Mouse (Mus musculus) liver, embryonic 16.5 days (tissue): ENCODE measurements around the gene Slc22a14. TPM values are rescaled to one million over a fixed set of nuclear protein-coding genes. Genes with fewer than 3 reads are reported as not detected.

Experiments used
- ATAC-seq: fragments of 200-750 bp; cut with Nextera tagmentation; 2 replicates; pipeline ENCODE4 v1.8.0; 2017; ENCODE audit warnings: low read depth, mild to moderate bottlenecking, moderate number of reproducible peaks, moderate library complexity
- H3K27ac ChIP-seq: fragments of 300-500 bp; sonication (generic); 2 replicates; pipeline ENCODE4 v1.5.1; 2014; ENCODE audit warnings: mild to moderate bottlenecking, low read length
- H3K27me3 ChIP-seq: fragments of 300-500 bp; sonication (generic); 2 replicates; pipeline ENCODE4 v1.6.1; 2014; ENCODE audit warnings: low read depth, low read length, mixed read lengths; ENCODE audit not compliant: control insufficient read depth, insufficient read depth
- H3K36me3 ChIP-seq: fragments of 300-500 bp; sonication (generic); 2 replicates; pipeline ENCODE4 v1.6.1; 2014; ENCODE audit warnings: mild to moderate bottlenecking; ENCODE audit not compliant: control insufficient read depth, insufficient read depth
- H3K4me1 ChIP-seq: fragments of 300-500 bp; sonication (generic); 2 replicates; pipeline ENCODE4 v1.6.1; 2014; ENCODE audit warnings: low read depth, low read length, mixed read lengths; ENCODE audit not compliant: control insufficient read depth
- H3K4me2 ChIP-seq: fragments of 300-500 bp; sonication (generic); 2 replicates; pipeline ENCODE4 v1.6.1; 2014; ENCODE audit warnings: low read depth, low read length, mixed read lengths
- H3K4me3 ChIP-seq: fragments of 300-500 bp; sonication (generic); 2 replicates; pipeline ENCODE4 v1.5.1; 2014; ENCODE audit warnings: low read depth, mild to moderate bottlenecking, low read length
- H3K9ac ChIP-seq: fragments of 300-500 bp; sonication (generic); 2 replicates; pipeline ENCODE4 v1.6.1; 2014; ENCODE audit warnings: low read depth, low read length
- H3K9me3 ChIP-seq: fragments of 300-500 bp; sonication (generic); replicated peaks from 2 replicates; pipeline ENCODE4 v1.6.1; 2016; ENCODE audit warnings: low read length; ENCODE audit not compliant: control insufficient read depth
- whole genome bisulfite sequencing: fragments of 180-500 bp; shearing (Covaris S2); extraction: QIAGEN DNeasy Blood & Tissue Kit; methylation state at CpG from one replicate; pipeline ENCODE4 v1.1.7; 2014; ENCODE audit not compliant: insufficient replicate concordance; 5-methylcytosine and 5-hydroxymethylcytosine counted together
- polyA plus RNA-seq: library from polyadenylated mRNA; unstranded; fragments of >200 nt; fragmentation: Nextera tagmentation; extraction: Ambion mirVana; gene quantifications from 2 replicates; pipeline ENCODE4 v1.2.1, GENCODE M21; 2015

Gene Slc22a14
- polyA plus RNA-seq, 1 experiment from 2014 or later = not detected

DNA sequence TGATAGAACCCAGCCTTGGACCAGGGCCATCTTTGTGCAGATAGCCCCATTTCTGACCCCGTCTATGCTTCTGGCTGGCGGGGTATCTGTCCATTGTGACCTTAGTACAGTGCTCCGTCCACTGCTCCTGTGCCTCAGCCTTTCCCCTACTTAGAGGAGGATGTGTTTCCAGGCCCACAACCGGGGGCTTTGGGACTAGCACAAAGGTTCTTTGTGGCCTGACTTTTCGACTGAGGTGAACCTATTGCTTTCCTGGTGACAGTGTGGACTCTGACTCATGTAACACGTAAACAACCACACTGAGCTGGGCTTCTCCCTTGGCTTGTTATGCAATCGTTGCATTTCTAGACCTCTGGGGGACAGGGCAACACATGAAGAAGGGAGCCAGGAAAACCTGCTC lies 200.6 kb downstream of the Slc22a14 start:
- peak; percentile 85 for ATAC-seq
- H3K4me2 ChIP-seq = no peak overlapping the region
- H3K9me3 ChIP-seq = no peaks in the 10 kb centered on the region
- H3K36me3 ChIP-seq = no peaks in the 10 kb centered on the region
- no peak overlapping the region for H3K9ac ChIP-seq
- peak overlapping the region; percentile 79 for H3K27ac ChIP-seq
- 56% methylated on average over 7 of the region's 7 CpGs for WGBS
- H3K4me3 ChIP-seq = no peak overlapping the region
- no peaks in the 10 kb centered on the region for H3K27me3 ChIP-seq
- H3K4me1 ChIP-seq = no peaks in the 10 kb centered on the region; the same call in 1 of the 2 replicates

DNA sequence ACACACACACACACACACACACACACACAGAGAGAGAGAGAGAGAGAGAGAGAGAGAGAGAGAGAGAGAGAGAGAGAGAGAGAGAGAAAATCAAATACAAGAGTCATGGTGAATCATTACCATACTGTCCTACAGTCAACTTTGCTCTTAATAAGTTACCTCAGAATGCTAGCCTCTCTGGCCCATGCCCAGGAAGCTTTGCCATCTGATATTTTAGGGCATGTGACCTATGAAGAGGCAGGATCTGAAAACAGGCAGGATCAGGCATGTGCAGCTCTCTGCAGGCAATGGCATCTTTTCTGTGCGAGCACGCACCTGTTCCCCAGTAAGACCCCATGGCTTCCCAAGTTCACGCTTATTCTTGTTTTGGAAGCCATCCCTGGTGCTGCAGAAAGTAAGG lies 204.7 kb downstream of the Slc22a14 start:
- Histone ChIP-seq H3K27me3 (peaks cover 10% of the 10 kb centered on the region), H3K9ac (no peak overlapping the region), H3K4me2 (no peak overlapping the region), H3K27ac (peak overlapping the region; percentile 67), H3K9me3 (no peaks in the 10 kb centered on the region), H3K4me1 (no peaks in the 10 kb centered on the region; the same call in 1 of the 2 replicates), H3K4me3 (no peak overlapping the region), H3K36me3 (no peaks in the 10 kb centered on the region)
- WGBS = 64% methylated on average over 3 of the region's 3 CpGs
- ATAC-seq = peak; percentile 33; the same call in 1 of the 2 replicates

GRCm38 (mm10) chr9:119158861-119159260 lies 206.5 kb downstream of the Slc22a14 start, which contains the start of gene Gm47289:
TSS of gene Gm47289 (plus strand) at chr9:119159161.
- Histone ChIP-seq H3K36me3 (no peaks in the 10 kb centered on the region), H3K27ac (no peak within 1 kb of the TSS), H3K4me3 (no peak within 1 kb of the TSS), H3K9me3 (no peaks in the 10 kb centered on the region), H3K9ac (no peak within 1 kb of the TSS), H3K27me3 (peaks cover 10% of the 10 kb centered on the region), H3K4me2 (no peak within 1 kb of the TSS), H3K4me1 (no peaks in the 10 kb centered on the region; the same call in 1 of the 2 replicates)
- ATAC-seq = no peak
- 33% methylated on average over 4 of the region's 4 CpGs for WGBS

DNA sequence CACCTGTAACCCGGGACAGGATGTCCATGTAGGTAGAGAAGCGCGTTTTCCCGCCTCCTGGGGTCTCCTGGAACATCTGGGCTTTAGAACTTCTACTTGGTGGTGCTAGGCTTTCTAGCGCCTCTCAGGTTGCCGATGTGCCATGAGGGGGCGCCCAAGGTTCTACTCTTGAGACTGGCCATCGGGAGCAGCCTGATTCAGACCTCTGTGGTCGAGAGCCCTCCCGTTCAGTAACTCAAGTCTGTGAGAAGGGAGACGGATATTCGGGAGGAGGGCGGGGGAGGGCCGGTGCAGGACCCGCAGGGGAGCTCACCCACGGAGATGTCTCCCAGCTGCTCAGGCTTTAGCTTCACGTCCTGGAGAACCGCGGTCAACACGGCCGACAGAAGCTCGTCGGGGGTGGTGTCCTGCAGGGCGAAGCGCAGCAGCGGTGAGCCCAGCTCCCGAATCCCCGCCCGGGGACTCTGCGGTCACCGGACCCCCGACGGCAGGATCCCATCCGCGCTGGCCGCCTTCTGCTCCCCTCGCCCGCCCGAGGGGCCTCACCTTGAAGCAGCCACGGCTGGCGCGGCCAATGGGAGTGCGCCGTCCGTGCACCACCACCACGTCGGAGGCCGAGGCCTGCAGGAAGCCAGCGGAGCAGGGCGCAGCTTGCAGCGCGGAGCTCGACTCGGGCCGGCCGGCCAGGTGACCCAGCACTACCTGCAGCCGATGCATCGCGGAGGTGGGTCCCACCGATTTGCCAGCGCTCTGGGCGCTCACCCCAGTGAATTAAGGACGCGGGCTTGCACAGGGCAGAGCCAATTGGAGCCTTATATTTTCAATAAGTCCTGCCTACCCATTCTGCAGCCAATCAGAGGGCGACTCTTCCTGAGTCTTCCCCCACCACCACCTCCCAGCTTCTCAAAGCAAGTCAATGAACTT lies 208.8 kb downstream of the Slc22a14 start, which contains the start of gene Acaa1b:
Gene Acaa1b (minus strand): TSS at position 816 of the 924 bp plus-strand sequence.
- 1% methylated on average over 65 of the region's 65 CpGs for WGBS
- Histone ChIP-seq H3K4me2 (peak within 1 kb of the TSS; percentile 50), H3K9me3 (no peaks in the 10 kb centered on the region), H3K4me1 (no peaks in the 10 kb centered on the region; the same call in 1 of the 2 replicates), H3K4me3 (peak within 1 kb of the TSS; percentile 52), H3K9ac (no peak within 1 kb of the TSS), H3K27me3 (peaks cover 10% of the 10 kb centered on the region), H3K36me3 (no peaks in the 10 kb centered on the region), H3K27ac (no peak within 1 kb of the TSS)
- peak; percentile 74 for ATAC-seq

DNA sequence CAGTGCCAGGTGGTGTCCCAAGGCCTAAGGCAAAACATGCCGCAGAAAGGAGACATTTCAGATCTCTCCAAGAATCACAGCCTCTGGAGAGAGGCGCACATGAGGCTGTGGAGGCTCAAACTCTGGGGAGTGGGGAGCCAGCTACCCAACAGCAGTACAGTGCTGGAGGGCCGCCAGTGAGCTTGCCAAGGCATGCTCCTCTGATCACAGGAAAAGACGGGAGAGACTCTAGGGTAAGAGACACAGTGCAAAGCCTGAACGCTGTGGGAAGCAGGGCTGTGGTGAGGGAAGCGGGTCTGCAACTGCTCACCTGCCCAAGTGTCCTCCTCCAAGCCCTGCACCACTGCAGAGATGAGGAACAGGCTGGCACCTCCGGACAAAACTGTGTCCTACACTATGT lies 209.5 kb downstream of the Slc22a14 start:
- H3K9me3 ChIP-seq = no peaks in the 10 kb centered on the region
- H3K4me2 ChIP-seq = peak overlapping the region; percentile 50
- H3K4me3 ChIP-seq = peak overlapping the region; percentile 52
- no peak overlapping the region for H3K27ac ChIP-seq
- 33% methylated on average over 7 of the region's 7 CpGs for WGBS
- no peak overlapping the region for H3K9ac ChIP-seq
- no peak for ATAC-seq
- H3K27me3 ChIP-seq = peaks cover 10% of the 10 kb centered on the region
- H3K36me3 ChIP-seq = no peaks in the 10 kb centered on the region
- H3K4me1 ChIP-seq = no peaks in the 10 kb centered on the region; the same call in 1 of the 2 replicates

- Histone ChIP-seq H3K27me3 (peaks cover 10% of the 10 kb centered on the region), H3K9ac (no peak overlapping the region), H3K4me2 (peak overlapping the region; percentile 50; the same call in 1 of the 2 replicates), H3K36me3 (no peaks in the 10 kb centered on the region), H3K9me3 (no peaks in the 10 kb centered on the region), H3K4me1 (no peaks in the 10 kb centered on the region; the same call in 1 of the 2 replicates), H3K27ac (no peak overlapping the region), H3K4me3 (0 out of 2 replicates have a peak overlapping the region, but pooled peaks have one; percentile 52)
- no peak for ATAC-seq
- 50% methylated on average over 8 of the region's 8 CpGs for WGBS
Observed at GRCm38 (mm10) chr9:119155416-119155815, 209.9 kb downstream of the Slc22a14 start.

DNA sequence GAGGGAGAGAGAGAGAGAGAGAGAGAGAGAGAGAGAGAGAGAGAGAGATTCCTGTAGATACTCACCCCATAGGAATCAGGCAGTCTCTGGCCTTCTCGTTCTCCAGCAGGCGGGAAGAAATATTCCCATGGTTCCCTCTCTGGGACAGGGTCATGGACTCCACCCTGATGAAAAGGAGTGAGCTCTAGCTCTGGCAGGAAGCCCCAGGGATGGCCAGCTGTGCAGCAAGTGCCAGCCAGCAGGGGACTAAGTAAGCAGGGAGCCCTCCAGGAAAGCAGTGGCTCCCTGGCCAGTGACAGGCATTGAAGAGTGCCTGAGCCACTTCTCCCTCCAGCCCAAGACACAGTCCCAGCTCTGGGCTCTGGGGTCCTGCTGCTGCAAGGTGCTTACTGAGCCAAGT lies 213.6 kb downstream of the Slc22a14 start:
- Histone ChIP-seq H3K4me1 (no peaks in the 10 kb centered on the region), H3K4me2 (no peak overlapping the region), H3K9ac (no peak overlapping the region), H3K27me3 (peaks cover 8% of the 10 kb centered on the region), H3K9me3 (no peaks in the 10 kb centered on the region), H3K36me3 (no peaks in the 10 kb centered on the region), H3K4me3 (no peak overlapping the region), H3K27ac (no peak overlapping the region)
- WGBS = 85% methylated on average over 2 of the region's 2 CpGs
- no peak for ATAC-seq

- Histone ChIP-seq H3K4me1 (no peaks in the 10 kb centered on the region), H3K36me3 (no peaks in the 10 kb centered on the region), H3K4me3 (no peak overlapping the region), H3K4me2 (no peak overlapping the region), H3K27ac (no peak overlapping the region), H3K27me3 (no peaks in the 10 kb centered on the region), H3K9me3 (no peaks in the 10 kb centered on the region), H3K9ac (no peak overlapping the region)
- ATAC-seq = no peak
- 18% methylated on average over 5 of the region's 5 CpGs for WGBS
Observed at GRCm38 (mm10) chr9:119149601-119150000, 215.8 kb downstream of the Slc22a14 start.
